Mouse (Mus musculus) midbrain, embryonic 16.5 days (tissue): Measurements from ENCODE around the gene March10. TPM values are rescaled to one million over a fixed set of nuclear protein-coding genes. Genes with fewer than 3 reads are reported as not detected.

Source experiments
- ATAC-seq: fragments of 200-750 bp; cut with Nextera tagmentation; 2 replicates; pipeline ENCODE4 v1.8.0; 2017; ENCODE audit warnings: moderate TSS enrichment
- H3K27ac ChIP-seq: fragments of 300-500 bp; sonication (generic); 2 replicates; pipeline ENCODE4 v1.5.1; 2014; ENCODE audit warnings: mild to moderate bottlenecking, low read length, mixed read lengths
- H3K27me3 ChIP-seq: fragments of 300-500 bp; sonication (generic); 2 replicates; pipeline ENCODE4 v1.6.1; 2014; ENCODE audit warnings: low read depth, low read length, mixed read lengths; ENCODE audit not compliant: control insufficient read depth, insufficient read depth
- H3K36me3 ChIP-seq: fragments of 300-500 bp; sonication (generic); 2 replicates; pipeline ENCODE4 v1.6.1; 2014; ENCODE audit warnings: mild to moderate bottlenecking, low read length, moderate library complexity, mixed read lengths; ENCODE audit not compliant: control insufficient read depth, insufficient read depth
- H3K4me1 ChIP-seq: fragments of 300-500 bp; sonication (generic); 2 replicates; pipeline ENCODE4 v1.6.1; 2014; ENCODE audit warnings: mild to moderate bottlenecking, low read length, mixed read lengths; ENCODE audit not compliant: control insufficient read depth, insufficient read depth
- H3K4me2 ChIP-seq: fragments of 300-500 bp; sonication (generic); 2 replicates; pipeline ENCODE4 v1.6.1; 2014; ENCODE audit warnings: mild to moderate bottlenecking, low read length, mixed read lengths
- H3K4me3 ChIP-seq: fragments of 300-500 bp; sonication (generic); 2 replicates; pipeline ENCODE4 v1.5.1; 2014; ENCODE audit warnings: low read depth, mild to moderate bottlenecking, low read length, moderate library complexity, mixed read lengths
- H3K9ac ChIP-seq: fragments of 300-500 bp; sonication (generic); 2 replicates; pipeline ENCODE4 v1.6.1; 2014; ENCODE audit warnings: low read depth, low read length, mixed read lengths
- H3K9me3 ChIP-seq: fragments of 300-500 bp; sonication (generic); replicated peaks from 2 replicates; pipeline ENCODE4 v1.6.1; 2014; ENCODE audit warnings: mild to moderate bottlenecking, low read length, mixed read lengths; ENCODE audit not compliant: control insufficient read depth, poor library complexity, severe bottlenecking
- WGBS: fragments of 180-500 bp; shearing (Covaris S2); extraction: QIAGEN DNeasy Blood & Tissue Kit; methylation state at CpG from one replicate; pipeline ENCODE4 v1.1.7; 2014; 5-methylcytosine and 5-hydroxymethylcytosine counted together
- polyA plus RNA-seq: library from polyadenylated mRNA; unstranded; fragments of >200 nt; fragmentation: Nextera tagmentation; extraction: Ambion mirVana; gene quantifications from 2 replicates; pipeline ENCODE4 v1.2.1, GENCODE M21; 2015

The March10 gene
- polyA plus RNA-seq, 1 experiment from 2014 or later = 0.73 TPM

- WGBS = 86% methylated on average over 9 of the region's 9 CpGs
- no peak overlapping the region for H3K4me3 ChIP-seq
Measured at GRCm38 (mm10) chr11:105371818-105372217, 84.7 kb downstream of the March10 start.

GRCm38 (mm10) chr11:105369526-105370386 lies 86.8 kb downstream of the March10 start:
- H3K4me2 ChIP-seq = no peak overlapping the region
- no peaks in the 10 kb centered on the region for H3K36me3 ChIP-seq
- H3K4me1 ChIP-seq = peaks cover 8% of the 10 kb centered on the region
- no peaks in the 10 kb centered on the region for H3K9me3 ChIP-seq
- H3K9ac ChIP-seq = no peak overlapping the region
- no peak for ATAC-seq
- no peaks in the 10 kb centered on the region for H3K27me3 ChIP-seq
- WGBS = 89% methylated on average over 13 of the region's 13 CpGs
- H3K27ac ChIP-seq = no peak overlapping the region
- H3K4me3 ChIP-seq = no peak overlapping the region

More at GRCm38 (mm10) chr11:105371818-105372217, 84.7 kb downstream of the March10 start:
- no peaks in the 10 kb centered on the region for H3K9me3 ChIP-seq
- no peak overlapping the region for H3K4me2 ChIP-seq
- H3K27ac ChIP-seq = no peak overlapping the region
- no peaks in the 10 kb centered on the region for H3K36me3 ChIP-seq
- H3K9ac ChIP-seq = no peak overlapping the region
- H3K27me3 ChIP-seq = no peaks in the 10 kb centered on the region
- no peak for ATAC-seq
- no peaks in the 10 kb centered on the region for H3K4me1 ChIP-seq

GRCm38 (mm10) chr11:105368833-105369232 lies 87.7 kb downstream of the March10 start:
- WGBS = 92% methylated on average over 5 of the region's 5 CpGs
- no peak overlapping the region for H3K27ac ChIP-seq

GRCm38 (mm10) chr11:105367163-105367562 lies 89.4 kb downstream of the March10 start:
- 94% methylated on average over 3 of the region's 3 CpGs for WGBS

More at GRCm38 (mm10) chr11:105368833-105369232, 87.7 kb downstream of the March10 start:
- H3K36me3 ChIP-seq = no peaks in the 10 kb centered on the region
- no peaks in the 10 kb centered on the region for H3K27me3 ChIP-seq
- H3K4me1 ChIP-seq = peaks cover 18% of the 10 kb centered on the region
- no peak overlapping the region for H3K4me3 ChIP-seq
- no peak overlapping the region for H3K9ac ChIP-seq
- no peak overlapping the region for H3K4me2 ChIP-seq
- no peaks in the 10 kb centered on the region for H3K9me3 ChIP-seq
- no peak for ATAC-seq

GRCm38 (mm10) chr11:105366051-105366450 lies 90.5 kb downstream of the March10 start:
- no peak overlapping the region for H3K4me3 ChIP-seq
- H3K4me2 ChIP-seq = no peak overlapping the region
- H3K27ac ChIP-seq = no peak overlapping the region
- no peak for ATAC-seq
- no peaks in the 10 kb centered on the region for H3K27me3 ChIP-seq
- peaks cover 22% of the 10 kb centered on the region for H3K4me1 ChIP-seq
- WGBS = 85% methylated on average over 3 of the region's 4 CpGs
- no peaks in the 10 kb centered on the region for H3K9me3 ChIP-seq
- H3K36me3 ChIP-seq = no peaks in the 10 kb centered on the region
- no peak overlapping the region for H3K9ac ChIP-seq

More at GRCm38 (mm10) chr11:105367163-105367562, 89.4 kb downstream of the March10 start:
- Histone ChIP-seq H3K27ac (no peak overlapping the region), H3K4me2 (no peak overlapping the region), H3K36me3 (no peaks in the 10 kb centered on the region), H3K4me3 (no peak overlapping the region), H3K27me3 (no peaks in the 10 kb centered on the region), H3K9me3 (no peaks in the 10 kb centered on the region), H3K4me1 (peaks cover 22% of the 10 kb centered on the region), H3K9ac (no peak overlapping the region)
- no peak for ATAC-seq

GRCm38 (mm10) chr11:105365611-105366010 lies 90.9 kb downstream of the March10 start:
- Histone ChIP-seq H3K27ac (peak overlapping the region; percentile 73), H3K4me2 (no peak overlapping the region), H3K4me1 (peaks cover 22% of the 10 kb centered on the region), H3K36me3 (no peaks in the 10 kb centered on the region), H3K4me3 (no peak overlapping the region), H3K9ac (no peak overlapping the region), H3K27me3 (no peaks in the 10 kb centered on the region), H3K9me3 (no peaks in the 10 kb centered on the region)
- 85% methylated on average over 3 of the region's 3 CpGs for WGBS
- ATAC-seq = no peak

GRCm38 (mm10) chr11:105364386-105365065 lies 92.0 kb downstream of the March10 start:
- ATAC-seq = no peak
- Histone ChIP-seq H3K27me3 (no peaks in the 10 kb centered on the region), H3K4me3 (peak overlapping the region; percentile 45), H3K9ac (peak overlapping the region; percentile 89), H3K9me3 (no peaks in the 10 kb centered on the region), H3K36me3 (no peaks in the 10 kb centered on the region), H3K4me1 (peaks cover 22% of the 10 kb centered on the region), H3K27ac (peak overlapping the region; percentile 73), H3K4me2 (peak overlapping the region; percentile 62)
- WGBS = 10% methylated on average over 12 of the region's 12 CpGs

GRCm38 (mm10) chr11:105363598-105364385 lies 92.7 kb downstream of the March10 start:
- Histone ChIP-seq H3K4me2 (peak overlapping the region; percentile 62), H3K27me3 (no peaks in the 10 kb centered on the region), H3K36me3 (no peaks in the 10 kb centered on the region), H3K9ac (peak overlapping the region; percentile 89), H3K9me3 (no peaks in the 10 kb centered on the region), H3K4me3 (peak overlapping the region; percentile 45), H3K27ac (peak overlapping the region; percentile 73), H3K4me1 (peaks cover 22% of the 10 kb centered on the region)
- peak; percentile 83 for ATAC-seq
- 17% methylated on average over 12 of the region's 12 CpGs for WGBS
